Mouse (Mus musculus): ENCODE results near the gene Cpt1c.

DNA sequence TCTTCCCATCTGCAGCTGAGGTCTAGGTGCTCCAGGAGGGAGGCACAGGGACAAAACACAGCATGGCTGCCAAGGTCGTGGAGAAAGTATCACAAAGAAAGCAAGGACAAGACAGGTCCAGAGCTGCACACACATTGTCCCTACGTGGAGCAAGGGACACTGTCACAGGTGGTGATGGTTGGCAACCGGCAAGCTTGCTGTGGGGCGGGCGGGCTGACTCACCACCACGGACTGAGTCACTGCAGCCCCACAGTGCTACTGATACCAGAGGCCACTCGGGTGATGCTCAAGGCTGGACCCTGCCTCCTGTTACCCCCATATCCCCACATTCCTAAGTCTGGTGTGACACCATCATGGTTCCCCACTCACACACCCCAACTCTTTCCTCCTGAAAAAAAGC, 27.8 kb upstream of the Cpt1c start:
- TF ChIP-seq CTCF (IDR thresholded peaks at IDR 0.05; ENCODE audit: low read depth) = no peak
- no peak for TF ChIP-seq EP300 (IDR thresholded peaks at IDR 0.05; ENCODE audit: low read depth)

All from liver, embryonic 14.5 days (tissue).